Mouse (Mus musculus) kidney, postnatal 25 days (tissue): Measurements from ENCODE around the gene Luzp2.

Experiments used
- DNase-seq, 2 experiments: peaks; one replicate each; pipeline ENCODE4 v3.0.0; 2021; ENCODE audit warnings: mixed read lengths in 2 of 2

Gene Luzp2

DNA sequence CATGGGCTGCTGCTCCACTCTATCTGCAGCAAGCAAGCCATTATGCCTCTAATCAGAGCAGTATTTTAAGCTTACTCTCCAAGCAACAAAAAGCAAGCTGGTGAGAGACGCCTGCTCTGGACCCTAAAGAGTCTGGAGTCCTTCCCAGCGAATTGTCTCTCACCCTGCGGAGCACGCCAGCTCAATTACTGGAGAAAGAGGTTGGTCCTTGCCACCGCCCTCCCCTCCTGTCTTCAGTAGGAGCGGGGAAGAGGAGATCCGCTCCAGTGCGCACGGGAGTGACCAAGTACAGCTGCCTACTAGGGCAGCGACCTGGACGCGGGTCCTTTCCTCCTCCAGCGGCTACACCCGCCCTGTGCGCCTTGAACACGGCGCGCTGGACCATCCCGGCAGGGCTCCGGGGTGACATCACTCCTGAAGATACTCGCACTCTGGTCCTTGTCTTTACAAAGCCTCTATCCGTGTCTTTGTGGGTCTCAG, at the start of gene Luzp2:
Gene Luzp2, plus strand, starts transcription at position 127 of the 480 bp plus-strand sequence.
- DNase-seq, result peak in 1 of 2 experiments; percentile 39

DNA sequence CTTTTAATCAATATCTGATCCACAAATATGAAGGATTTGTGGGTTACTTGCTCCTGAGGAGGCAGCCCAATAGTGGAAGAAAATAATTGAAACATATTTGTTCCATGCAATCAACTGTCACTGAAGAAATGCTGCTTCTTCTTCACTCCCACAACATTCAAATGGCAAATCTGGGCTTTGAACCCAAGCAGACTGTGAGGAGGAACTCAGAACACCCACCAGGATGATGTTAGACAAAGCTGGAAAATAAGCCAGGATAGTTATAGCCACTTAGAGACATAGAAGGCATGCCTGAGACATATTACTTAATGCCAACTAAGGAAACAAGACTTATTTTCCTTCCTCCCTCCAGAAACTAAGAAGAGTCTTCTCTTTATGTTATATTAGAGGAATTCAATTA, 47.8 kb upstream of the Luzp2 start:
- DNase-seq, result no peak

DNA sequence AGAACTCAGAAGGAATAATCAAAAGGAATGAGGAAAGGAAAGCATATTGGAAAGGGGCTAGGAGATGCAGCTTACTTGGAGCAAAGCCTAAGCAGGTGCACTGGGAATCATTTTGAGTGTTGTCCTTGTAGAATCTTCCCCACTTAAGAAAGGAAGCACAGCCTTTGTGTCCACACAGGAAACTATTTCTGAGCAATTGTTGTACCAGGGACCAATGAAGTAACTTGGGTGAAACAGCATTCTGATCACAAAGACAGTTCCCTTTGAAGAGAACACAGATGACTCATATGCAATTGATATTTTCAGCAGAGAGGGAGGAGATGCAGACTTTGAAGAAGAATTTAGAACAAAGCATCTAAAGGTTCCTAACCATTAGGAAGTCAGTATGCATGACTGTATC, 16.7 kb upstream of the Luzp2 start:
- DNase-seq, result no peak

DNA sequence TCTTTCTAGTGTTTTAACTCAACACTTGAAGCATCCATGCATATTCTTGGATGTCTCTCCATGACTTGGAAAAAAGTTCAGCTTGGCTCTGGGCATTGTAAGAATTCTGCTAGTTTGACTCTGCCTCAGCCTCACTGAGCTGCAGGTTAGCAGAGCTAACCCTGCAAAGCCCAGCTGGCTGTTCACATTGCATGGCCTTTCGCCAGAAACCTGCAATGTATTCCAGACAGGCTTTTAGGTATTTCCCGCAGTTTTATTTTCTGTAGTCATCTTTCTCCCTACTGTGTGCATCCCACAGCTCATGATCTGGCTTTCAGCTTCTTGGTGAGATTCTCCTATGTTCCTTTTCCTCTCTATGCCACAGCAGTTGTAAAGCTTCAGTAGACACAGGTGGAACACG, 6.5 kb upstream of the Luzp2 start:
- DNase-seq, result no peak

DNA sequence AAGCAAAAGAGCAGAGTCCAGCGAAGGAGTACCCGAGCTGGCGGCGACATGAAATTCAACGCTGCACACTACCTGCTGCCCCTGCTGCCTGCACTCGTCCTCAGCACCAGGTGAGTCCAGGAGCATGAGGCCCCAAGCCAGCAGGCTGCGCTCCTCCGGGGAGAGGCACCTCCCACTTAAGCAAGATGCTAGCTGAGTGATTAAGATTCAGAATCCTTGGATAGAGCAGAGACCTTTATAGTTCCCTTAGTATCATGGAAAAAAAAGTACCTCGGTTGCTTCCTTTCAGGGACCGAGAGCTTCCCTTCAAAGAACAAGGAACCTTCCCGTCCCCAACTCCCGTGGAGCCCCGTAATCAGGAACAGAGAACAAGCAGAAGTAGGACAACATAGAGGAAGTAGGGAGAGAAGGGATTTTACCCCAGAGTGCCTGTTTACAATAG, 634 bp downstream of the Luzp2 start:
- no peak for DNase-seq

DNA sequence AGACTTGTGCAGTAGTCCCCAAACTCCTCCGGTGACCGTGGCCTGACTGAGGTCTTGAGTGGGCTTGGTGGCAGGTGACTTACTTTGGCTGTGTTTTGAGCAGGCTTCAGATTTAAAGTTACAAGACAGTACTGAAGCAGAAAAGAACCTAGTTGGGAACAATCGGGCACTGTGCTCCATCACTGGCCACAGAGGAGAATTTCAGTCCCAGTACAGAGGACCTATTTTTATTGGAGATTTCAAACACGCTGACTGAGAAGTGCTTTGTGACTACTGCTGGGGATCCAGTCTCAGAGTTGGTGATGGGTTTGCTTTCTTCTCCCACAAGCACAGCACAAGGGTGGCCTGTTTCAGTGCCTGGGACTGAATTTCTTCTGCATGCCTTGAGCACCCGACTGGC, 1.1 kb downstream of the Luzp2 start:
- no peak for DNase-seq

DNA sequence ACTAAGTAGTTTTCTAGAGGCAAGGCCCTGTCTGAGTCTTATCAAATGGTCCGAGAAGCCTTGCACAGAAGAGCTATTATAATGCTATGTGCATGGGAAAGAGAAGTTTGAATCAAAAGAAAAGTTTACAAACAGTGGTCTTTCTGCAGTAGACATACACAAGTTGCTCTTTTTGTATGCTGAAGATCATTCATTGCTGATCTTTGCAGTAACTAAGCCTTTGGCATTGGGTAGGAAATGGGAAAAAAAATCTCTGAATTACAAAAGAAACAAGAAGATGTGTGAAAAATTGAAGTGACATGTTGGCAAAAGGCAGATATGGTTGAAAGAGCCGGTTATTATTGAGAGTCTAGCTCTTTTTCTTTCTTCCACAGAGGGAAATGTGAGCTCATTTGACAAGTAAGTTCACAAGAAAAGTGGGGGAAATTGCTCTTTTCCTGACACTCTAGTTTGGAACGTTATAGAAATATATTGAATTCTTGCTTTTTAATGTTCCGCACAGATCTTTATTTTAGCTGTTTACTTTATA, 7.6 kb downstream of the Luzp2 start:
- no peak for DNase-seq

DNA sequence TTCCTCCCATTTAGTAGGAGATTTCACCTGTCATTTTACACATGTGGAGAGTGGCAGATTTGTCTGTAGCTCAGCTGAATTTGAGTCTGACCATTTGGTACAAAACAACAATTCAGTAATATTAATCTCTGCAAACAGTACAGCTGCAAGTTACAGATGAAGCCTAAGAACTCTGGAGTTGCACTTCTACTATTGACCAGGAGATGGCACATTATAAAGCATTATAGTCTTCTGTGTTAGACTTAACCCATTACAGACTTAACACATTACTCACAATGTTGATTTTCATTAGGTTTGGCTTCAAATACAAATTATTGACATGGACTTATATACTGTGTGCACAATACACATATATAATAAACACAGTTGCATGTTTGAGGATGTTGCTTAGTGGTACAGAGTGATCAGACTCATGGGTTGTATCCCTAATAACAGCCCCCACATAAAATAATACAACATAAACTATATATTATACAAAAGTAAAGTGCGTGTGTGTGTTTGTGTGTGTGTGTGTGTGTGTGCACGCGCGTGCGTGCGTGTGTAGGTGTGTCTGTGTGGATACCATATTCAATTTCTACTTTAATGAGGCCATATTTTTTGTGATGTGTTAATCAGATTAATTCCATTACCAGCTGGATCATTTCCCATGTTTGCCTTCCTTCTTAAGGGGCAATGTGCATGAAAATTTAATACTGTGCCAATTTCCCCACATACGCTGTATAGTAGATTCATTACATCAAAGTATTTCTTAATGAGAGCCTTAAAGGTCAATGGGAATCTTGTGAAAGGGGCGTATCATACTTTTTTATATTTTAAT, 10.8 kb downstream of the Luzp2 start:
- no peak for DNase-seq

DNA sequence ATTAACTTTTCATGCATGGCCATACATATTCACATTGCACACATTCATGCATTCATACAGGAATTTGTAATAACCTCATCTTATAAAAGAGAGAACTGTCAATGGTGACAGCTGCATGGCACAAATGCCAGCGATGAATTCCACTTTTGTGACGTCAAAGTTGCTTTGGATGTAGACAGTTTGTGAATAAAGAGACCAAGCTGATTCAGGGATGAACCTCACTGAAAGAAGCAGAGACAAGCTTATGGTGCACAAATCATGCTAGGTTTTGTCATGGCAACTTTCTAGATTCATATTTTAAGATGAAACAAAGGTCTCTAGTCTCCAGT, 11.4 kb downstream of the Luzp2 start:
- DNase-seq, result no peak

DNA sequence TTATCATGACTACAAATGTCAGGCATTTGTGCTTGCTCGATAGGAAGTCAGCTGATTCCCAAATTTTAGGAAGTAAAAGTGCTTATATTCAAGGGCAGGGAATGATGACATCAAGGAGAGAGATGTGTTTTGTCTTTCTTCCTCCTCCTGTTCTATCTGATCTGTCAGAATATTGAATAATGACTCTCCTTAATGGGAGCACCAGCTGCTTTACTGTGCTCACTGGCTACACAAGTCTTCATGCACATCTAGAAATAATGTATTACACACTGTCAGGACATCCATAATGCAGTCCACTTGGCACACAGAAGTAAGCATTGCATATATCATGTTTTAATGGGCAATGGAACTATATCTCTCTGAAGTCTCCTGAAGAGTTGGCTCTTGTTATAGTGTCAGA, 17.6 kb downstream of the Luzp2 start:
- DNase-seq, result no peak

DNA sequence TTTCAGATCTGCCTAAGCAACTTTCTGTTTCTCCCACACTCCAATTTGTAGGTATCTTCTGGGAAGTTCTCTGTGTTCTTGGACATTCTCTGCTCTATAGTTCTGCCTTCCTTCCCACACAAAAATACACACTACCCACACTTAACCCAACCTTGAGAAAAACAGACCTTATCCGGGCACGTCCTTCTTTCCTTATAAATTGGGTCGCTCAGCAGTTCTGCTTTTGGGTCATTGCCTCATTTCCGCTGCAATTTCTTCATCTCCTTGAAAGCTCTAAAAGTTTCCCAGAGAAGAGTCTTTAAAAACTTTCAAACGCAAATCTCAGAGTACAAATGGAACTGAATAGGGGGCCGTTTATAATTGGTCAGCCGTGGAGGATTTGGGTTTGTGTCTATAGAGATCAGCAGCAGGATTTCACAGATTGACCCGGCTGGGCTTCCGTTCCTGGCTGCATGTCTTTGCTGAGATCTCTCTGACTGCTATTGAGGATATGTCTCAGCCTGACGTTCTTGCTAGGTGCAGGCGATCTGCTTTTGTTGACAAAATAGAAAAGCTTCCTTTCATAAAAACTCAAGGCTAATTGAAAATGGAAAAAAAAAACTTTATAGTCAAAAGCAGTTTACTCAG, 26.0 kb downstream of the Luzp2 start:
- DNase-seq, result no peak

DNA sequence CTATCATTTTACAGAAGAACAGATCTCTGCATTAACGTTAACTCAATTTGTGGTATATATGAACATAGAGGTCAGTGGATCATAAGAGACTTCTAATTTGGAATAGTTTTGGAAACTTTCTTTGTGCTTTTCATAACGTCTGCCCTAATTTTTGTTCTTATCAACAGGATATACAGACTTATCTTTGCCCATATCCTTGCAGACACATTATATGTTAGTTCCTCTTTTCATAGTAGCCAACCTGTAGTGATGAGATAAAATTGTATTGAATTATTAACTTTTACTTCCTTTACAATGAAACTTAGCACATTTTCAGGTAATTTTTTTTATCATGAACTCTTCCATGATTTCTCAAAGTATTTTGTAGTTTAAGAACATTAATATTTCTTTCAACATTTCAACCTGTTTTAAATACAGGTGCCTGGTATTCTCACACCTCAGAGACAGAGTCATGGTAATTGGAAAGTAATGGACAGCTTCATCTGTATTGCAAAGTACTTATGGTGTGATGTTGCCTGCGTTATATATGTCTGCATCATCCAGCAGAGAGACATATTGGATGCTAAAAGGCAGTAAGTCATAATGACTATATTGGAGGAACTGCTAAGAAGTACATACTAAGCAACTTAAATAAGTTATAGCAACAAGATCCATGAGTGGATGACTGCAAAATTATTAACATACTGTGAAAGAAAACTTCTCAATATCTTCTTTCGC, 43.8 kb downstream of the Luzp2 start:
- no peak for DNase-seq

DNA sequence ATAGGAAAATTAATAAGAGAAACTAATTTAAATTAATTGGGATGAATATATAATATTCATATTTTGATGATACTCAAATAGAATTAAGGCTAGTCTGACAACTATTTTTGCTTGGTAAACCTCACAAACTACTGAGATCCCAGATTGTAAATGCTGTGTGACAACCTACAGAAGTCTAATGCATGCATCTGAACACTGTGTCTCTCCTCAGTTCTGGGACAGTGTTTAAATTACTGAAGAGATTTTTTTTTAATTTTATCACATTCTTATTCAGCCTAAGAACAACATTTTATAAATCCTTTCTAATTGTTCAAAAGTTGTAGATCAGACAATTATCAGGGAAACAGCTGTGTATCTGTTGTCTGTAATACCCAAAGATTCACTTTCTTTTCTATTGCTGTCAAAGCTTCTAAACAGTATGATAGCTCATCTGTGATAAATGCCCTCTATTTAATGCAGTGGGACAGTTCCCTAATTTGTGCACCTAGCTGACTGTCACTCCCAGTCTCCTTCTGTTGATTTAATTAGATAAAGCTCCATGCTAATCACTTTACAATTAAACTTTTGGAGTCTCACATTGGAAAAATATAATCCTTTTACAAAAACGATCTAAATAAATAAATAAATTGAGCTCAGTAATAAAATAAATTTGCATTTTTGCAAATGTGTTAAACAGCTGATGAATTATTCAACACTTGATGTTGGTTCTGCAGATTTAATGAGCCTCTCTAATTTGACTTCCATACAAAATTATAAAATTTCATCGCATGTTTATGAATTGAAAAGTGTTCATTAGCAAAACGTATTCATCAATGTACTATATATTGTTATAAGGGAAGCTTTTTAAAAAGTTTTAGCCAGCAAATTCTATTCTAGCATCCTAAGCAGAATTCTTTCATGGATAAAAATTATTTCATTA, 58.7 kb downstream of the Luzp2 start:
- DNase-seq, result no peak

DNA sequence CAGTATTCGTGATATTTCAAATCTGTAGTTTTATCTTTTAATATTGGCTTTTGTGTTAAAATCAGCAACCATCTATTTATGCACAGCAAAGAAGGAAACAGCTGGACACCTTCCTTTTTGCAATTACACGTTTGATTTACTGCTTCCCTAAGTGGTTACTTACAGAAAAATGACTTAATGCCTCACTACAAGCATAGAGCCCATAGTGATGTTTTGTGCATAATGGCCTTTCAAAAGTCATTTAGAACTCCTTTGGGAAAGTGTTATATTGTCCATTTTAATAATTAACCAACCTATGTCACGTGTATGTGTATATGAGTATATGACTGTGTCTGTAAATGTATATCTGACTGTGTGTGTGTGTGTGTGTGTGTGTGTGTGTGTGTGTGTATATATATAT, 63.3 kb downstream of the Luzp2 start:
- no peak for DNase-seq

DNA sequence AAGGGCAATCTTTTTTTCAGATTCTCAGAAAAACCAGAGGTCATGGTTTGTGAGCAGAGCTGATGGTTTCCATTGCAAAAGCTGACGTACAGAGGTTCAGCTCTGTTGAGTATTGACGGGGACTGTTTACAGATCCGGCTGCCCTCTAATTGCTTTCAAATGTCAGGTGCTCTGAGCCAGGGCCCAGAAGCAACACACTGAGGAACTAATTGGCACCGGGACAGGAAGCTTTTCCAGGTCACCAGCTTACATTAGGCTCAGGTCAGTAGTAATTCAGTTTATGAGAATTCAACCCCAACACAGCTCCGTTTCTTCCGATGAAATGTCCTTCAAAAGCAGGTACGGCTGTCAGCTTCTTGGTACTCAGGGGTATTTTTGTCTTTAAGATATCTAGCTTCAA, 74.7 kb downstream of the Luzp2 start:
- DNase-seq, result peak; percentile 26 to 36

DNA sequence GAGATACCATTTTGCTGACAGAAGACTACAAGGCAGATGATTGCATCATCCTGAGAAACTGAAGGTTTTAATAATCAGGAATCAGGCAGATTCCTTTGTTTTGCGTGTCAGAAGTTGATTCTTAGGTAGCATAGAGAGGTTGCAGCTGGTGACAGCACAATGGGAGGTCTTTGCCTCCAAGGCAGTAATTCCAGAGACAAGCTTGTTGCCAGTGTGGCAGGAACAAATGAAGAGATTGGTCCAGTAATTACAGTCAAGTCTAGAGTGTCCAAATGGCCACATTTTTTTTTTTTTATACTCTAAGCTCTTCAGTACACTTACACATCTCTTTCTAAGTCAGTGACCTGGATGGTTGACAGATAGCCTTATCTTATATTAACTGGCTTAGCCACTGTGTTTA, 78.7 kb downstream of the Luzp2 start:
- no peak for DNase-seq

DNA sequence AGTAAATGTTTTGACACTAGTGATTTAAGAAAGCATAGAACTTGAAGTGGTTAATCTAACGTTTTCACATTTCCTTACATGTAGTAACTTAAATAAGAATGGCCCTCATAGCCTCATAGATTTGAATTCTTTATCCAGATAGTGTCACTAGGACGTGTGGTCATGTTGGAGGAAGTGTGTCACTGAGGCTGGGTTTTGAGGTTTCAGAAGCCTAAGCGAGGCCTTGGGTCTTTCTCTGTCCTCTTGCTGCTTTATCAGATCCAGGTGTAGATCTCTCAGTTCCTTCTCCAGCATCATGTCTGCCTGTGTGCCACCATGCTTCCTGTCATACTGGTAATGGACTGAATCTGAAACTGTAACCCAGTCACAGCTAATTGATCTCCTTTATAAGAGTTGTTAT, 86.7 kb downstream of the Luzp2 start:
- no peak for DNase-seq

DNA sequence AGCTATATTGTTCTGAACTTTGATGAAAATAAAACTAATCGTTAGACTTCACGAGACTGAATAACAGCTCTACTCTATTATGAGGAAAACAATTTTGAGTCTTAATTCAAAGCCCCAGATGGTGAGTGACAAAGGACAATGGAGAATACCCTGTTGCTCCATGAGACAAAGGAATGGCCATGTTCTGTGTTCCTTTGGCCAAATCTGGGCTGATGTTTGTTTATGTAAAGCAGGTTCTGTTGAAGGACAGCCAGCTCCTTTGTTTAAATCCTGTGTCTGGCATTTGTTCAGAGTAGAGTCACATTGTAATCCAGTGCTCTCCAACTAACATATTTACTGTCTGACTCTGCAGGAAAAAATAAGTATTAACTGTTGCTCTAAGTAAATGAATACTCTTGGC, 121.5 kb downstream of the Luzp2 start:
- DNase-seq, result no peak

DNA sequence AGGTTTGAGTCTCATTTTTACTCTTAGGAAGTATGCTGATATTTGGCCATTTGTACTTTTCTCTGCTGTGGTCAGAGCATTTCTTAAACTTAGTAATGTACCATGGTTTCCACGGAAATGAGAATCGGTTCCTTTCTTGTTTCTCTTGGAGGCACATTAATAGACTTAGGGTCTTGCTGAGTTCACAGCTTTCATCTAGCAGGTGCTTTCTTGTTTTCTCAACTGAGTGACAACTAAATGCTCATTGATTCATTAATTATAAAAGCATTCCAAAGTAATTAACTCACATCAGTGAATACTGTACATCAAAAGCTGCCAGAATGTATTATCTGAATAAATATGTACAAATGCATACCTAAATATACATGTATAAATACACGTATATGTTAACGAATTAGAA, 127.4 kb downstream of the Luzp2 start:
- DNase-seq, result no peak

DNA sequence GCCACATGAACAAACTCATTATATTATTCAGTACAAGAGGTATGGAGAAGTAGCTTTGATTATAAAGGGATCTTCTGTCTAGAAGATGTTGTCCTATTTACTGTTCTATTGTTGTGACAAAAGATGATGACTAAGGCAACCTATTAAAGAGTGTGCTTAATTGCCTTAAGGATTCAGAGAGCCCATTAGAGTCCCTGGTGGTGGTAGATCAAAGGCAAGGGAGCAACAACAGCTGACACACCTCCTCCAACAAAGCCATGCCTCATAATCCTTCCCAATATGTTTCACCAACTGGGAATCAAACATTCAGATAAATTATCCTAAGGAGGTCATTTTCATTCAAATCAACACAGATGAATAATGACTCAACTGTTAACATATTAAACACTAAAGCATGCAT, 142.1 kb downstream of the Luzp2 start:
- no peak for DNase-seq

DNA sequence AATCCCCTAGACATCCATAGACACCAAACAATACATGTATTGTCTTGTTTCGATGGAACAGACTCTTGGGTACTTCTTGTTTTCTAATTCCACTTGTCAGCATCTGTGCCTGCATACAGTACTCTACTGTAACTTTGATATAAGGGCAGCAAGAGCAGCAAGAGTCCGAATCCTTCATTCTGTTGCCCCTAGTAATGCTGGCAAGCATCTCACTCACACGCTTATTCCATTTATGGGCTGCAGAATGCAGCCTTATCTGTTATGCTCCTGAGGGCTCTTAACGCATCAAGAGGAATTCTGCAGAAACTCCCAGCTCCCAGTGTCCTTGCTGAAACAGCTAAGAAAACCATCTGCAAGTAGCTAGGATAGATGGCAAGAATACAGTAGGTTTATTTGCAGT, 145.3 kb downstream of the Luzp2 start:
- no peak for DNase-seq

DNA sequence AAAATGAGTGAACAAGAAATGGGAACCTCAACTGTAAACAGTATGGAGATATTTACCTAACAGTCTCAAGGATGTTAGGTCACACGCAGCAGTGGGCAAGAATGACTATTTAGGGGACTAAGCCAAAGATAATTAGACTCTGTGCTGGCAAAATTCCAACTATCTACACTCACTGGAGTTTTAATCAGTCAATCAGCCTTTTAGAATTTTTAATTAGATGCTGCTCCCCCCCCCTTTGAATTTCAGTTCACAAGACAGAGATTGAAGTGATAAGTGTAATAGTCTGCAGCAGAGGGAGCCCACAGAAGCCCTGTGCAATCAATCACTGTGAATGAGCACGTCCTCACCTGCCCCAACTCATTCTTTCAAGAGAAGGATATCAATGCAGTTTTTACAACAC, 165.1 kb downstream of the Luzp2 start:
- no peak for DNase-seq
